Mouse (Mus musculus) cortical plate, adult 2 months (tissue): Measurements from ENCODE around the gene Fgfr2.

Source experiments
- CTCF ChIP-seq: fragments of 200-500 bp; IDR thresholded peaks from 2 replicates; pipeline ENCODE4 v1.5.1; 2011; ENCODE audit warnings: mild to moderate bottlenecking, control low read depth, low read length; ENCODE audit not compliant: insufficient read depth; ENCODE audit errors: extremely low read depth
- POLR2A ChIP-seq: fragments of 200-500 bp; IDR thresholded peaks from 2 replicates; pipeline ENCODE4 v1.6.1; 2011; ENCODE audit warnings: mild to moderate bottlenecking, low read length, control low read depth; ENCODE audit not compliant: insufficient read depth; ENCODE audit errors: extremely low read depth

DNA sequence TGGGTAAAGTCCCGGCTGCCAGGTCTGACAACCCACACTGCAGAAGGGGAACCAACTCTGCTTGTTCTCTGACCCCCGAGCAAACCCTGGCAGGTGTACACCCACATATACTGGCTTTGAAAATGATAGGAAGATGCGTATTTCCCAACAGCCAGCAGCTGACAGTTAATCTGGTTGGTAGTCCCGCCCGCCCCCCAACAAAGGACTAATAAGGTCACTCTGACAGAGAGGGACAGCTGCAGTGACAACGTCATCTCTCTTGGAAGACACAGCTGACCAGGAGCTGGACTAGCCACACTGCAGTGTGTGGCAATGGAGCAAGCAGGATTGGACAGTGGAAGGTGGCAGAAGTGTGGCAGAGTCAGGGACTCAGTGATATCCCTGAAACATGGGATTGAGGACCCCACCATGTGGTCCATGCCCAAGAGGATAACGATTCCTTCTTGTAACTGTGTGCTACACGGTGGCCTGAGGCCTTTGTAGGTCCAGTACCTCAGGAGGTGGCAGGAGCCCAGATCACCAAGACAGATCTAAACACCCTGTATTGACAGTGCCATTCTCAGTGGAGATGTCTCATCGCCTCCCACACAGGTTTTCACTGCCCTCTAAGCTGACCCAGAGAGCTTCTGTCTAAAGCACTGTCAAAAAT is 130.1 kb downstream of the Fgfr2 start:
- TF ChIP-seq CTCF (no peak), POLR2A (no peak)
